22 mouse cellular contexts compared by ENCODE assay signal in genomic region chr8:77357126-77357525, GRCm38 (mm10).
DNase-seq lines count a peak whose midpoint lies in the region; ATAC-seq and TF ChIP-seq lines count a peak whose summit lies in the region.
"Had no signal": no experiment of that assay in that cellular context is flagged by ENCODE, and none has a peak within 500 bp of the region (broad histone marks: within the 10 kb centered on the region; RNA-seq: fewer than 3 reads in every experiment).

No protein-coding gene starts in this region.

- no peaks in the 10 kb centered on the region for H3K4me1 ChIP-seq in heart, adult 2 months (ENCODE audit: control insufficient read depth, insufficient read depth, low read length)
- H3K4me1 ChIP-seq in liver, postnatal 0 days (ENCODE audit: insufficient read depth) = no peaks in the 10 kb centered on the region
- H3K4me1 ChIP-seq in stomach, postnatal 0 days (replicated peaks; ENCODE audit: control insufficient read depth, insufficient read depth) = no peaks in the 10 kb centered on the region
- H3K4me1 ChIP-seq: heart, embryonic 15.5 days; hindbrain, embryonic 15.5 days; intestine, embryonic 15.5 days; neural tube, embryonic 15.5 days had no signal

- no peak overlapping the region for H3K4me2 ChIP-seq in liver, postnatal 0 days (ENCODE audit: low read depth, low read length)
- no peak overlapping the region for H3K4me2 ChIP-seq in stomach, postnatal 0 days (replicated peaks; ENCODE audit: low read depth)
- H3K4me2 ChIP-seq: heart, embryonic 15.5 days; hindbrain, embryonic 15.5 days; intestine, embryonic 15.5 days; limb, embryonic 15.5 days; neural tube, embryonic 15.5 days had no signal

- intact Hi-C loops in heart, adult 2 months (cut with DNase I) = no loop called here
- intact Hi-C loops in heart, postnatal 14 days (cut with DNase I) = no loop called here

- H3K9ac ChIP-seq in heart, adult 2 months (ENCODE audit: low read depth, low read length) = no peak overlapping the region
- H3K9ac ChIP-seq in liver, postnatal 0 days (replicated peaks) = no peak overlapping the region
- H3K9ac ChIP-seq in stomach, postnatal 0 days (ENCODE audit: low read length) = no peak overlapping the region
- H3K9ac ChIP-seq: heart, embryonic 15.5 days; hindbrain, embryonic 15.5 days; intestine, embryonic 15.5 days; limb, embryonic 15.5 days; neural tube, embryonic 15.5 days had no signal

- H3K4me3 ChIP-seq in heart, adult 2 months = no peak overlapping the region
- no peak overlapping the region for H3K4me3 ChIP-seq in liver, postnatal 0 days (ENCODE audit: low read depth, low read length)
- no peak overlapping the region for H3K4me3 ChIP-seq in stomach, postnatal 0 days (ENCODE audit: low read depth, low read length)
- H3K4me3 ChIP-seq: heart, embryonic 15.5 days; hindbrain, embryonic 15.5 days; intestine, embryonic 15.5 days; limb, embryonic 15.5 days; neural tube, embryonic 15.5 days had no signal

- no peak overlapping the region for H3K27ac ChIP-seq in heart, adult 2 months
- H3K27ac ChIP-seq in liver, postnatal 0 days (ENCODE audit: low read depth) = no peak overlapping the region
- H3K27ac ChIP-seq in stomach, postnatal 0 days (replicated peaks) = no peak overlapping the region
- H3K27ac ChIP-seq: heart, embryonic 15.5 days; hindbrain, embryonic 15.5 days; intestine, embryonic 15.5 days; limb, embryonic 15.5 days; neural tube, embryonic 15.5 days had no signal

- no peak for TF ChIP-seq POLR2A in heart, adult 2 months (IDR thresholded peaks at IDR 0.05; ENCODE audit: insufficient read depth, low read depth, low read length)

- H3K9me3 ChIP-seq in liver, postnatal 0 days (ENCODE audit: low read length) = no peaks in the 10 kb centered on the region
- no peaks in the 10 kb centered on the region for H3K9me3 ChIP-seq in stomach, postnatal 0 days (ENCODE audit: control insufficient read depth, low read length)
- H3K9me3 ChIP-seq: heart, embryonic 15.5 days; hindbrain, embryonic 15.5 days; intestine, embryonic 15.5 days; limb, embryonic 15.5 days; neural tube, embryonic 15.5 days had no signal

- 87% methylated on average over 8 of the region's 8 CpGs for WGBS in heart, adult 2 months
- WGBS in liver, postnatal 0 days (ENCODE audit: insufficient replicate concordance) = 80% methylated on average over 8 of the region's 8 CpGs
- WGBS in stomach, postnatal 0 days = 80% methylated on average over 8 of the region's 8 CpGs

- H3K27me3 ChIP-seq in heart, adult 2 months (ENCODE audit: control insufficient read depth, insufficient read depth, low read length) = no peaks in the 10 kb centered on the region
- H3K27me3 ChIP-seq in liver, postnatal 0 days (ENCODE audit: insufficient read depth, low read length) = no peaks in the 10 kb centered on the region
- H3K27me3 ChIP-seq in stomach, postnatal 0 days (ENCODE audit: control insufficient read depth, insufficient read depth, low read length) = no peaks in the 10 kb centered on the region
- H3K27me3 ChIP-seq: heart, embryonic 15.5 days; hindbrain, embryonic 15.5 days; intestine, embryonic 15.5 days; limb, embryonic 15.5 days; neural tube, embryonic 15.5 days had no signal

- DNase-seq in heart, adult 2 months = no peak
- no peak for DNase-seq in heart, postnatal 14 days
- DNase-seq in liver, postnatal 0 days = no peak
- DNase-seq in liver = no peak
- DNase-seq in thymus, postnatal 4 days = peak; percentile 59
- no peak for DNase-seq in thymus, postnatal 36 days
- no peak for DNase-seq in stomach, postnatal 0 days (ENCODE audit: low spot score)
- no peak for DNase-seq in cerebellum, adult 11 months
- DNase-seq: adrenal gland, postnatal 25 days; B cell, adult 2 months; cerebellum, adult 9-11 months; heart, postnatal 4 days; kidney, postnatal 4 days; layer of hippocampus, adult 9-11 months; left cerebral cortex, postnatal 4 days; lung, adult 18-20 months; lung, postnatal 4 days had no signal

- no peak for ATAC-seq in liver, postnatal 0 days
- no peak for ATAC-seq in stomach, postnatal 0 days (ENCODE audit: low FRiP score, low TSS enrichment)
- ATAC-seq: intestine, embryonic 15.5 days had no signal

- peak; percentile 16; the same call in 1 of the 2 replicates for TF ChIP-seq CTCF in heart, adult 2 months (IDR thresholded peaks at IDR 0.05)
- peak; percentile 17; the same call in 1 of the 2 replicates for TF ChIP-seq CTCF in liver, postnatal 0 days (IDR thresholded peaks at IDR 0.05; ENCODE audit: low read depth)
- TF ChIP-seq CTCF in stomach, postnatal 0 days (IDR thresholded peaks at IDR 0.05; ENCODE audit: low read depth) = peak; percentile 33; the same call in 1 of the 2 replicates

- no peaks in the 10 kb centered on the region for H3K36me3 ChIP-seq in heart, adult 2 months (ENCODE audit: control insufficient read depth, insufficient read depth, low read length)
- H3K36me3 ChIP-seq in liver, postnatal 0 days (replicated peaks; ENCODE audit: insufficient read depth, low read length) = peaks cover 7% of the 10 kb centered on the region
- peaks cover 5% of the 10 kb centered on the region for H3K36me3 ChIP-seq in stomach, postnatal 0 days (ENCODE audit: control insufficient read depth, insufficient read depth, low read length)
- H3K36me3 ChIP-seq: hindbrain, embryonic 15.5 days; neural tube, embryonic 15.5 days had no signal

- no peaks in the 10 kb centered on the region for H3K79me2 ChIP-seq in heart, adult 2 months (replicated peaks; ENCODE audit: control insufficient read depth, insufficient read depth, low read length)

- TF ChIP-seq EP300 in heart, adult 2 months (IDR thresholded peaks at IDR 0.05; ENCODE audit: insufficient read depth, low read depth, low read length) = no peak
- no peak for TF ChIP-seq EP300 in liver, postnatal 0 days (IDR thresholded peaks at IDR 0.05; ENCODE audit: low read depth)
- TF ChIP-seq EP300 in stomach, postnatal 0 days (optimal IDR thresholded peaks at IDR 0.05) = no peak
